Mouse (Mus musculus): ENCODE measurements around the gene Klhl23. TPM values are rescaled to one million over a fixed set of nuclear protein-coding genes. Genes with fewer than 3 reads are reported as not detected.

Klhl23 gene
- total RNA-seq, 1 experiment from 2014 or later, result 10.6 TPM

Other genes starting within 250 kb of the Klhl23 start
- 0.78 and 0.83 TPM in 2 replicates for gene Lrp2, start 235.9 kb upstream of the Klhl23 start, total RNA-seq (2021)
- gene Bbs5, start 174.8 kb upstream of the Klhl23 start, total RNA-seq (2021), result 5.1 and 9.4 TPM in 2 replicates
- gene Klhl41, start 151.8 kb upstream of the Klhl23 start, total RNA-seq (2021), result 0.22 and 0.34 TPM in 2 replicates
- 31.8 and 35.1 TPM in 2 replicates for gene Fastkd1, start 108.4 kb upstream of the Klhl23 start, total RNA-seq (2021)
- 73.6 and 76.9 TPM in 2 replicates for gene Ppig, start 99.4 kb upstream of the Klhl23 start, total RNA-seq (2021)
- gene Ccdc173, start 32.4 kb upstream of the Klhl23 start, total RNA-seq (2021), result 1.2 and 1.7 TPM in 2 replicates
- gene Phospho2, start 32.3 kb upstream of the Klhl23 start, total RNA-seq (2021), result 20.8 and 22.4 TPM in 2 replicates
- 185 TPM in 2 replicates for gene Ssb, start 39.6 kb downstream of the Klhl23 start, total RNA-seq (2021)
- gene Mettl5, start 63.7 kb downstream of the Klhl23 start, total RNA-seq (2021), result 22.3 and 26.6 TPM in 2 replicates
- 67.5 and 74.4 TPM in 2 replicates for gene Ubr3, start 75.3 kb downstream of the Klhl23 start, total RNA-seq (2021)
- gene Myo3b, start 217.2 kb downstream of the Klhl23 start, total RNA-seq (2021), result not detected in 2 replicates

All from adrenal gland, postnatal 14 days (tissue).